Mouse (Mus musculus): ENCODE results near the gene A3galt2.

Gene A3galt2

DNA sequence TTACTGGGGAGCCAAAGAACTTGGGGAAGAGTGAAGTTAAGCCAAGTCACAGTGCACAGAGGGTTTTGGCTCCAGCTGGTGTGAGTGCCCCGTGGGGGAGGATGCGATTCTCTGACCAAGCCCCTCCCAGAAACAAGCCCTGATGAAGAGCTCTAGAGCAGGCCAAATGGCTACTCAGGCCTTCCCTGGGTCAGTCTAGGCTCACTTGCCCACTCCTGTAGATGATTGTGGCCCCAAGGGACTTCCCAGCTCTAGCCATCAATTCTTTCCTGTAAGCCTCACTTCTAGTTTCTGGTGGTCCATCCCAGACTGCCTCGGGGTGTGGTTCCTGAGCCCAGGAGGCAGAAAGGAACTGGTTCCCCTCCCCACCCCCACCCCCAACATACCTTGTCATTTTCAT is at the start of gene A3galt2:
Gene A3galt2 (plus strand): TSS at position 301 of the 400 bp plus-strand sequence.
- no peak for DNase-seq

DNA sequence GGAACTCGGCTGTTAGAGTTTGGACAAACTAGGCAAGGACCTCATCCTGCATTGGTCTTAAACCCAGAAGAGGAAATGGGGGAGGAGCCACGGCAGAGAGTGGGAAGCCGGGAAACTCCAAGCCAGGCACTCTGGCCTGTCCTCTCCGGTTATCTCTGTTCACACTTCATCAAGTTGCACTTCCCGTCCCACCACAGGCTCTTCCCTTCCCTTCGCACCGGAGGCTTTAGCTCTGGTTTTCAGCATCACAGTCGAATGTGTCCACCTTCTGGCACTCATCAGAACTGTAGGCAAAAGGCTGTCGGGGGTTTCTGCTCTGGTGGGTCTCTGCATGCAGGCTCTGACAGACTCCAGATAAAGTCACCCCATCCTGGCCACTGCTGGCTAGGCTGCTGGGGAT is 48.5 kb upstream of the A3galt2 start:
- DNase-seq = peak; percentile 88

GRCm38 (mm10) chr4:128707384-128707783 is 47.8 kb upstream of the A3galt2 start:
- DNase-seq = no peak

DNA sequence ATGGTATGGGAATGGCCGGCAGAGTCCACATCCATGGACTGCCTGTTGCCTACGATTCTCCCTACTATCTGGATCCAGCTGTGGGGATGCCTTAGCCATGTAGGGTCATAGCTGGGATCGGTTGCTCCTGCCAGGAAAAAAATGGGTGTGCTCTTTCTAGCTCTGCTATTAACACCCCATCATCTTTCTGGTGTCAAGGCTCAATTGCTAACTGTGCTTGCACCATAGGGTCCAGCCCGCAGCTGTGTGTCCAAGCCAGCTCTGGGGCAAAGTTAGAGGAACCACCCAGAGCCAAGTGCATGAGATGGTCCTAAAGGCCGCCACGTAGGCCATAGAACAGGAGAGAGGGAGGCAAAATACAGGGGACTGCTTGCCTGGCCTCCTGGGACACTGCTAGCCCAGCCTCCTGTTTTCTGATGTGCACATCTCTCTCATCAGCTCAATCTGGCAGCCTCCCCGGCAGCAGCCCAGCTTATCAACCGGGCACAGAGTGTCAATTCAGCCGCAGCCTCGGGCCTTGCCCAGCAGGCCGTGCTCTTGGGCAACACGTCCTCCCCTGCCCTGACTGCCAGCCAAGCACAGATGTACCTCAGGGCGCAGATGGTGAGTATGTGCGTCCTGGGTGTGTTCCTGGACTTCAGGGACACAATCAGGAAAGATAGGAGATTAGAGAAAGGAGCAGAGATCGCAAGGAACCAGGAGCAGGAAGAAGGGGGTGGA is 45.9 kb upstream of the A3galt2 start:
- DNase-seq = peak; percentile 3

DNA sequence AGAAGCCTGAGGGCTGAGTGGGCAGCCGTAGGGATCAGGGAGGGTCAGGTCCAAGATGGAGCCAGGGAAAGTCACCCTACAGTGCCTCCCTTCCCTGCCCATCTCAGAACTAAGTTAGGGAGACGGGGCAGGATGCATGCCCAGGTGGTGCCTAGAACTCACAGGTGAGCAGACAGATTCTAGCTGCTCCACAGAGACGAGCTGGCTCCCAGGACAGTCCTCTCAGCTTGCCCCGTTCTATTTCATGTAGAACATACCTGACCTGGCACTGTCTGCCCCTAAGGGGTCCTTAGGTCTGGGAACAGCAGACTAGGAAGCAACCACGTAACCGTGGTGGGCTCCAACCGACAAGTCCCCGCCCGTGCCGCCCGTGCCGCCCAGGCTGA is 45.4 kb upstream of the A3galt2 start:
- DNase-seq = no peak

GRCm38 (mm10) chr4:128710286-128710685 is 44.9 kb upstream of the A3galt2 start:
- no peak for DNase-seq

DNA sequence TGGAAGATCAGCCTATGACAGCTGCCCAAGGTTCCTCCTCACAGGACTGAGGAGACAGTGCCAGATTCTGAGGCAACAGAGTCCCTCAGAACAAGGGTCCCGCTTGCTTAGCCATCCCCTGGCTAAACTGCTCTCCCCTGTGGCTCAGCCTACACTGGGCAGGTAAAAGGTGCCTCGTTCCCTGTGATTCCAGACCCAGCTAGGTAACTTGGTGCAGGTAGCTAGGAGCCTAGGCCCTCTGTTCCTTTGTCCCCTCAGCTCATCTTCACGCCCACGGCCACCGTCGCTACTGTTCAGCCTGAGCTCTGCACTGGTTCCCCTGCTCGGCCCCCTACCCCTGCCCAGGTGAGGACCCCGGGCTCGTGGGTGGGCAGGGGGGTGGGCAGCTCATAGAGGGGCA is 44.4 kb upstream of the A3galt2 start:
- no peak for DNase-seq

- peak; percentile 96 for DNase-seq
These were observed 43.6 kb upstream of the A3galt2 start for GRCm38 (mm10) chr4:128711455-128712135.

DNA sequence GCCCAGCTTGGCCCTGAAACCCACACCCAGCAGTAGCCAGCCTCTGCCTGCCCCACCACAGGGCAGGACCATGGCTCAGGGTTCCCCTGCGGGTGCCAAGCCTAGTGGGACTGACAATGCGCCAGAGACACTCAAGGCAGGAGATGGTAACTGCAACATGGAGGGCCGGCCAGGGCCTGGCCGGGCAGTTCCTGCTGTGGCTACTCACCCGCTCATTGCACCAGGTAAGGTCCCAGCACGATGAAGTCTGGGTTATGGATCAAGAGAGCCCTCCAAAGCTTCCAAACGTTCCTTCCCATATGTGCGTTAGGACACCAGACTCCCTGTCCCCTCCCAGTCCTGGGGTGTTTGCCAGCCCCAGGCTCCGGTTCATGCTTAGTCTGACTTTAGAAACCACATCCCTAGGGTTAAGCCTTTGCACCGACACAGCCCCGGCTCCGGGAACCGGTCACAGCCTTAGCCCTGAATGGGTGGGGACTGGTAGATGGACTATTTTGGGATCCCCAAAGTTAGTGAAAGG is 43.0 kb upstream of the A3galt2 start:
- no peak for DNase-seq

DNA sequence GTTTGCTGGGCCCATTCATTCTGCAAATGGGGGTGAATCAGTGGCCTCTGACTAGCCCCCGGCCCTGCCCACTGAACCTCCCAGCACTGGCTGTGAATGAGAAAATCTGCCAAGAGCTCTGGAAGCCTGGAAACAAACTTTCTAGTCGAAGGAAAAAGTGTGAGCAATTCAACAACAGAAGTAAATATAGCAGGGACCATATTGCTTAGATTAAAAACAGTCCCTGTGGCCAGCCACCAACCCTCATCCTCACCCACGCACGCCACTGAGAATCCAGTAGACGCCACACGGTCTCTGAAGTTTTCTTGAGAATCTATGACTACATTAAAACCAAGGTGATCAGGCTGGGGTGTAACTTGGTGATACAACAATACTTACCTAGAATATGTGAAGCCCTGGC is 42.2 kb upstream of the A3galt2 start:
- DNase-seq = no peak

- peak; percentile 74 for DNase-seq
These were observed 39.6 kb upstream of the A3galt2 start for GRCm38 (mm10) chr4:128715241-128716204.

- no peak for DNase-seq
These were observed 38.9 kb upstream of the A3galt2 start for GRCm38 (mm10) chr4:128716279-128716678.

- DNase-seq = no peak
These were observed 38.4 kb upstream of the A3galt2 start for GRCm38 (mm10) chr4:128716731-128717130.

GRCm38 (mm10) chr4:128720110-128720509 is 35.1 kb upstream of the A3galt2 start:
- peak; percentile 84 for DNase-seq

DNA sequence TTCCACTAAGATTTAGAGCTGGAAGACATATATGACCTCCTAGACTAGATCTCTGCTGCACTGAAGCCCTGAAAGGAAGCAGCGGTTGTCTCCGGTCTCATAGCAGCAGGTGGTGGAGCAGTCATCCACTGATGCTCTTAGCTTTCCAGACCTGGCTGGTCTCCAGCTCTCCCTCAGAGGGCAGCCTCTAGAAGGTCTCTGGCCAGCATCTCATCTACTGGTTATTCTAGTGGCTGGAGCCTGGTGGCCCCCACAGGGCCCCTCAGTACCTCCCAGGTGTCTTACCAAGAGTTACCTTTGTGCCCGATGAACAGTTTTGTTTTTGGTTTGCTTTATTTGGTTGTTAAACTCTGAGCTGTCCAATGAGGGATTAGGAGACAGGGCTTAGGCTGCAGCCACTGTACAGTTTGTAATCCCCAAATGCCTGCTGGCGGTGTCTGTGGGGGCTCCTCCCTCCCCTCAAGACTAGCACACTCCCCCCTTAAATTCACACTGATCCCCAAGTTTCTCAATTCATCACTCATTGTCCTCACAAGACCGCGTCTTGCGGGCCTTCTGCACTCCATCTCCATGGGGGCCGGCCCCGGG is 34.0 kb upstream of the A3galt2 start:
- no peak for DNase-seq

DNA sequence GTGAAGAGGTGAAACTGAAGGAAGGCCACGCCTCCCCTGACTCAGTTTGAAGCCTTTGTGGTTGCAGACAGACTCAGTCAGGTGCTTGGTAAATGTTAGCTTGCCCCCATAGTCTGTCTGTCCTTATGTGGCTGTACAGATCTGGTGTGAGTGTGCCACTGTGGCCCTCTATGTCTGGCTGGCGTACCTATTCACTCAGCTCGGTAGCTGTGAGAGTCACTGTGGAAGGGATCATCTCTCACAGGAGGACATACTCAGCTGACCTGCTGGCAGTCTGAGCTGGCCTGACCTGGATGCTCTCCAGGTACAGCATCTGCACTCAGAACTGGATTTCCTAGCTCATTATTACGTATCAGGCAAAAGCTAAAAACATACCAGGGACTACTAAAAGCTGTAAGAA is 33.4 kb upstream of the A3galt2 start:
- DNase-seq = no peak

DNA sequence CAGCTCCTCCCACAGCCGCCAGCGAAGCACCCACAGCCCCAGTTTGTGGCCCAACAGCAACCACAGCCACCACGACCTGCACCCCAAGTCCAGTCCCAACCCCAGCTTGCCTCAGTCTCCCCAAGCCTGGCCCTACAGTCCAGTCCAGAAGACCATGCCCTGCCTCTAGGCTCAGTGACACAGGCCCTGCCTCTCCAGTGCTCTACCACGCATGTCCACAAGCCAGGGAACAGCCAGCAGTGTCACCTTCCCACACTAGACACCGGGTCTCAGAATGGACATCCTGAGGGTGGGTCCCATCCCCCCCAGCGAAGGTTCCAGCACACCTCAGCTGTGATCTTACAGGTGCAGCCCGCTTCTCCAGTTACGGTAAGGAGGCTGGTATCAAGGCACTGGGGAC is 32.2 kb upstream of the A3galt2 start:
- DNase-seq = no peak

GRCm38 (mm10) chr4:128723431-128723830 is 31.7 kb upstream of the A3galt2 start:
- no peak for DNase-seq

DNA sequence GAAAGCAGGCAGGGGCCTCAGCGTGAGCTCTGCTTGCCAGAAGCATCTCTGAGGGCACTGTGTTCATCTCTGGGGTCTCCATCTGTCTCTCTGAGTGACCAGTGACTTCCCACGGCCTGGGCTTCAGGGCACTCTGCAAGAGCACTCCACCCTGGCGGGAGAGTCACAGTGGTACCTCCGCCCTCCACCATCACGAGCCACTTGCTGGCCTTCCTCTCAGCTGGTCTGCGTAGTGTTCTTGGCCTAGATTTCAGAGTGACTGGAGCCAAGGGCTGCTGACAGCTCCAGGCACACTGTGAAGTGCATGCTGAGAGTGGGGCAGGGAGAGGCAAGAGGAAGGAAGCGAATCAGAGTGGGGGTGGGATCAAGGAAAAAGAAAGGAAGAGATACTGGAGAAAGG is 31.1 kb upstream of the A3galt2 start:
- peak; percentile 61 for DNase-seq

DNA sequence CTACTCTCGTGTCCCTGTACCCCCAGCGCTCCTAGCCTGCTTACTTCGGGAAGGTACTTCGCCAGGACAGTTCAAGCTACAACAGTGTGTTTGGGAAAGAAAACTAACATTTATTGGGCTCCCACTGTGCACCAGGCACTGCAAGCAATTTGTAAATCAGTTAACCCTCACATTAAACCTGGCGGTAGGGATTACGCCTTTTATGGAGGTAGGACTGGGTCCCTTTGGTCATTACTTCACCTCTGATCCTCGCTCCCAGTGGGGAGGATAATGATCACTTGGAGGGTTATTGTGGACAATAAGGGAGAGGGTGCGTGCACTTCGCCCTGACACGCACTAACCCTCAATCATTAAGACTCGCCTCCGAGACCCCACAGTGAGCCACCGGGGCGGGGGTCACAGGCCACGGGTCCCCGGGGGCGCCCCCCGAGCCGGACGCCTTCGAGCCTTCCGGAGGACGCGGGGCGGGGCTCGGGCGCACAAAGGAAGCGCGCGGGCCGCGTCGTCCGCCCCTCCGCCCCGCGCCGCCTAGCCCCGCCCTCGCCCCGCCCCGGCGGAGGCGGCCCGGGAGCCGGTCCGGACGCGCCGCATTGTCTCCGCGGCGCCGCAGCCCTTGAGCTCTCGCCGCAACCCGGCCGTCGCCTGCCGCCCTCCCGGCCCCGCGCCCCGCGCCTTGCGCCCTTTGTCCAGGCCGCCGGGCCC is 28.0 kb upstream of the A3galt2 start:
- DNase-seq = peak; percentile 90

- peak; percentile 61 for DNase-seq
These were observed 27.3 kb upstream of the A3galt2 start for GRCm38 (mm10) chr4:128727721-128728430.

All from lung, postnatal 10 days (tissue).